Mouse (Mus musculus) embryonic facial prominence, embryonic 15.5 days (tissue): Measurements from ENCODE around the gene Dnajb13. TPM values are rescaled to one million over a fixed set of nuclear protein-coding genes. Genes with fewer than 3 reads are reported as not detected.

Experiments
- ATAC-seq: fragments of 200-750 bp; cut with Nextera tagmentation; 2 replicates; pipeline ENCODE4 v1.8.0; 2017; ENCODE audit warnings: low read depth, moderate TSS enrichment; ENCODE audit not compliant: insufficient number of reproducible peaks, low FRiP score, low TSS enrichment
- H3K27ac ChIP-seq: fragments of 300-500 bp; sonication (generic); replicated peaks from 2 replicates; pipeline ENCODE4 v1.5.1; 2015; ENCODE audit warnings: mild to moderate bottlenecking, inconsistent platforms
- H3K27me3 ChIP-seq: fragments of 300-500 bp; sonication (generic); 2 replicates; pipeline ENCODE4 v1.6.1; 2015; ENCODE audit warnings: inconsistent platforms
- H3K36me3 ChIP-seq: fragments of 300-500 bp; sonication (generic); 2 replicates; pipeline ENCODE4 v1.6.1; 2015; ENCODE audit warnings: mild to moderate bottlenecking, inconsistent platforms
- H3K4me1 ChIP-seq: fragments of 300-500 bp; sonication (generic); 2 replicates; pipeline ENCODE4 v1.6.1; 2015; ENCODE audit warnings: inconsistent platforms
- H3K4me2 ChIP-seq: fragments of 300-500 bp; sonication (generic); replicated peaks from 2 replicates; pipeline ENCODE4 v1.6.1; 2015; ENCODE audit warnings: mild to moderate bottlenecking, inconsistent platforms
- H3K4me3 ChIP-seq: fragments of 300-500 bp; sonication (generic); replicated peaks from 2 replicates; pipeline ENCODE4 v1.5.1; 2015; ENCODE audit warnings: mild to moderate bottlenecking, inconsistent platforms
- H3K9ac ChIP-seq: fragments of 300-500 bp; sonication (generic); 2 replicates; pipeline ENCODE4 v1.6.1; 2015; ENCODE audit warnings: inconsistent platforms
- H3K9me3 ChIP-seq: fragments of 300-500 bp; sonication (generic); replicated peaks from 2 replicates; pipeline ENCODE4 v1.6.1; 2016; ENCODE audit warnings: inconsistent platforms
- WGBS: fragments of 180-500 bp; shearing (Covaris S2); methylation state at CpG from one replicate; pipeline ENCODE4 v1.1.7; 2015; 5-methylcytosine and 5-hydroxymethylcytosine counted together
- polyA plus RNA-seq: library from polyadenylated mRNA; unstranded; fragments of >200 nt; fragmentation: Nextera tagmentation; extraction: Ambion mirVana; gene quantifications from 2 replicates; pipeline ENCODE4 v1.2.1, GENCODE M21; 2015

Gene Dnajb13
- polyA plus RNA-seq, 1 experiment from 2014 or later = 9.8 TPM

- H3K27me3 ChIP-seq = 0 out of 2 replicates have a peak, but pooled peaks cover 2% of the 10 kb centered on the region
- H3K9ac ChIP-seq = no peak overlapping the region
- peaks cover 28% of the 10 kb centered on the region; the same call in 1 of the 2 replicates for H3K36me3 ChIP-seq
- WGBS = 68% methylated on average over 4 of the region's 4 CpGs
- no peak overlapping the region for H3K27ac ChIP-seq
- no peak overlapping the region for H3K4me2 ChIP-seq
- ATAC-seq = no peak
- H3K9me3 ChIP-seq = no peaks in the 10 kb centered on the region
- peaks cover 45% of the 10 kb centered on the region for H3K4me1 ChIP-seq
- no peak overlapping the region for H3K4me3 ChIP-seq
Measured at GRCm38 (mm10) chr7:100497402-100497801, 17.4 kb downstream of the Dnajb13 start.

- ATAC-seq = no peak
- Histone ChIP-seq H3K9ac (no peak overlapping the region), H3K36me3 (peaks cover 28% of the 10 kb centered on the region; the same call in 1 of the 2 replicates), H3K27ac (no peak overlapping the region), H3K4me2 (peak overlapping the region; percentile 93; the same call in 1 of the 2 replicates), H3K4me1 (peaks cover 46% of the 10 kb centered on the region), H3K9me3 (no peaks in the 10 kb centered on the region), H3K4me3 (no peak overlapping the region), H3K27me3 (0 out of 2 replicates have a peak, but pooled peaks cover 2% of the 10 kb centered on the region)
- 95% methylated on average over 9 of the region's 9 CpGs for WGBS
Measured at GRCm38 (mm10) chr7:100496791-100497190, 18.0 kb downstream of the Dnajb13 start.

- ATAC-seq = no peak
- Histone ChIP-seq H3K9me3 (no peaks in the 10 kb centered on the region), H3K9ac (no peak overlapping the region), H3K4me1 (peaks cover 46% of the 10 kb centered on the region), H3K36me3 (peaks cover 28% of the 10 kb centered on the region; the same call in 1 of the 2 replicates), H3K4me2 (peak overlapping the region; percentile 93), H3K27me3 (0 out of 2 replicates have a peak, but pooled peaks cover 2% of the 10 kb centered on the region), H3K4me3 (peak overlapping the region; percentile 52; the same call in 1 of the 2 replicates), H3K27ac (peak overlapping the region; percentile 22; the same call in 1 of the 2 replicates)
- 62% methylated on average over 6 of the region's 6 CpGs for WGBS
Measured at GRCm38 (mm10) chr7:100496371-100496770, 18.4 kb downstream of the Dnajb13 start.

- Histone ChIP-seq H3K4me2 (peak overlapping the region; percentile 93), H3K27me3 (0 out of 2 replicates have a peak, but pooled peaks cover 2% of the 10 kb centered on the region), H3K9ac (peak overlapping the region; percentile 10; the same call in 1 of the 2 replicates), H3K4me3 (peak overlapping the region; percentile 52), H3K9me3 (no peaks in the 10 kb centered on the region), H3K4me1 (peaks cover 46% of the 10 kb centered on the region), H3K27ac (peak overlapping the region; percentile 56), H3K36me3 (peaks cover 28% of the 10 kb centered on the region; the same call in 1 of the 2 replicates)
- WGBS = 29% methylated on average over 11 of the region's 11 CpGs
- no peak; the same call in 1 of the 2 replicates for ATAC-seq
Measured at GRCm38 (mm10) chr7:100495581-100496251, 19.0 kb downstream of the Dnajb13 start.

- Histone ChIP-seq H3K9me3 (no peaks in the 10 kb centered on the region), H3K36me3 (peaks cover 28% of the 10 kb centered on the region; the same call in 1 of the 2 replicates), H3K4me1 (peaks cover 46% of the 10 kb centered on the region), H3K27me3 (0 out of 2 replicates have a peak, but pooled peaks cover 2% of the 10 kb centered on the region), H3K4me3 (peak overlapping the region; percentile 52), H3K27ac (peak overlapping the region; percentile 56), H3K4me2 (peak overlapping the region; percentile 93), H3K9ac (peak overlapping the region; percentile 10; the same call in 1 of the 2 replicates)
- no peak for ATAC-seq
- 15% methylated on average over 8 of the region's 8 CpGs for WGBS
Measured at GRCm38 (mm10) chr7:100495042-100495441, 19.7 kb downstream of the Dnajb13 start.

- H3K9me3 ChIP-seq = no peaks in the 10 kb centered on the region
- WGBS = 81% methylated on average over 7 of the region's 7 CpGs
- H3K27ac ChIP-seq = peak overlapping the region; percentile 56; the same call in 1 of the 2 replicates
- H3K27me3 ChIP-seq = 0 out of 2 replicates have a peak, but pooled peaks cover 2% of the 10 kb centered on the region
- peaks cover 22% of the 10 kb centered on the region; the same call in 1 of the 2 replicates for H3K36me3 ChIP-seq
- 0 out of 2 replicates have a peak overlapping the region, but pooled peaks have one; percentile 1 for H3K9ac ChIP-seq
- H3K4me2 ChIP-seq = peak overlapping the region; percentile 93
- no peak for ATAC-seq
- H3K4me3 ChIP-seq = peak overlapping the region; percentile 52
- peaks cover 46% of the 10 kb centered on the region for H3K4me1 ChIP-seq
Measured at GRCm38 (mm10) chr7:100494415-100494831, 20.3 kb downstream of the Dnajb13 start.

GRCm38 (mm10) chr7:100493484-100494414, 21.0 kb downstream of the Dnajb13 start:
- 32% methylated on average over 19 of the region's 19 CpGs for WGBS
- no peak for ATAC-seq

GRCm38 (mm10) chr7:100493117-100493483, 21.7 kb downstream of the Dnajb13 start, which contains the start of gene Ucp2:
Ucp2 (plus strand) TSS chr7:100493337.
- H3K27me3 ChIP-seq = 0 out of 2 replicates have a peak, but pooled peaks cover 2% of the 10 kb centered on the region
- peak; percentile 70 for ATAC-seq
- peaks cover 14% of the 10 kb centered on the region; the same call in 1 of the 2 replicates for H3K36me3 ChIP-seq
- peak within 1 kb of the TSS; percentile 56 for H3K27ac ChIP-seq
- no peaks in the 10 kb centered on the region for H3K9me3 ChIP-seq
- WGBS = under 1% methylated on average over 22 of the region's 27 CpGs
- H3K9ac ChIP-seq = peak within 1 kb of the TSS; percentile 13; the same call in 1 of the 2 replicates
- H3K4me2 ChIP-seq = peak within 1 kb of the TSS; percentile 93
- H3K4me1 ChIP-seq = peaks cover 46% of the 10 kb centered on the region
- H3K4me3 ChIP-seq = peak within 1 kb of the TSS; percentile 52

More at GRCm38 (mm10) chr7:100493484-100494414, 21.0 kb downstream of the Dnajb13 start:
- H3K27me3 ChIP-seq = 0 out of 2 replicates have a peak, but pooled peaks cover 2% of the 10 kb centered on the region
- peaks cover 46% of the 10 kb centered on the region for H3K4me1 ChIP-seq
- peak overlapping the region; percentile 56 for H3K27ac ChIP-seq
- H3K9ac ChIP-seq = 0 out of 2 replicates have a peak overlapping the region, but pooled peaks have one; percentile 1
- H3K4me3 ChIP-seq = peak overlapping the region; percentile 52
- H3K36me3 ChIP-seq = peaks cover 19% of the 10 kb centered on the region; the same call in 1 of the 2 replicates
- H3K4me2 ChIP-seq = peak overlapping the region; percentile 93
- no peaks in the 10 kb centered on the region for H3K9me3 ChIP-seq

- H3K4me1 ChIP-seq = peaks cover 46% of the 10 kb centered on the region
- H3K4me3 ChIP-seq = peak overlapping the region; percentile 52
- peak overlapping the region; percentile 56 for H3K27ac ChIP-seq
- H3K9ac ChIP-seq = peak overlapping the region; percentile 13; the same call in 1 of the 2 replicates
- 0 out of 2 replicates have a peak, but pooled peaks cover 2% of the 10 kb centered on the region for H3K27me3 ChIP-seq
- no peaks in the 10 kb centered on the region for H3K9me3 ChIP-seq
- 3% methylated on average over 35 of the region's 36 CpGs for WGBS
- H3K4me2 ChIP-seq = peak overlapping the region; percentile 93
- ATAC-seq = peak; percentile 61
- H3K36me3 ChIP-seq = peaks cover 8% of the 10 kb centered on the region; the same call in 1 of the 2 replicates
Measured at GRCm38 (mm10) chr7:100492391-100493116, 22.2 kb downstream of the Dnajb13 start.
